8 mouse cellular contexts compared by ENCODE assay signal in the genomic region with DNA sequence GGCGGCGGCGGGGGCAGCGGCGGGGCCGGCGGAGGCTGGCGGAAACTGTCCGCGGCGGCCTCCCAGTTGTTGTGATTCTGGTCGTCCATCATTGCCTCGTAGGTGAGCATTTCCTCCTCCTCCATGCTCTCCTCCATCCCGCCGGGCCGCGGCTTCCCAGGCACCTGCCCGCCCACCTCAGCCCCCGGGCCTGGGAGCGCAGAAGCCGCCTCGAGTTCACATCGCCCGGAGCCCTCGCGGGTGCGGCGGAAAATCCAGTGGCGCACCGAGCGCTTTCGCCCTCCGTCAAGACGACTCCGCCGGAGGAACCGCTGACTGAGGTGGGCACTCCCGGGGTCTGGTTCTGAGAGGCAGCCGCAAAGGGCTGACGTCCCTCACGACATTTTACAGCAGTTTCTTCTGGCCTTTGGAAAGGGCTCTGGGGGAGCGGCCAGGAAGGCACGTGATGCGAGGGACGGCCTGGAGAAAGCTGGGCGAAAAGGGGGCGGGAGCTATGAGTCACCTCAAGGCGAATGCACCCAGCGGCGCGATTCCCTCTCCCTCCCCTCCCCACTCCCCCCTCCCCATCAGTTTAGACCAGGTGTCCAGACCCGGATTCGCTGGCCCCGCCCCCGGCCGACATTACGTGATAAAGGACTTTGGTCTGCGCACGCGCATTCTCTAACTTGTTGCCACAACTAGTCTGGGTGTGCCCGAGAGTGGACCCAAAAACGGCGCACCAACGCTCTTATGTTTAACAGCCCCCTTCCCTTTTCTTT. TPM values are rescaled to one million over a fixed set of nuclear protein-coding genes. Genes with fewer than 3 reads are reported as not detected.
DNase-seq lines count a peak whose midpoint lies in the region; ATAC-seq and TF ChIP-seq lines count a peak whose summit lies in the region.

A gene (minus strand): TSS at position 444 of the 758 bp plus-strand sequence.

- no peaks in the 10 kb centered on the region for H3K36me3 ChIP-seq in embryonic facial prominence, embryonic 13.5 days
- H3K36me3 ChIP-seq in kidney, adult 2 months (ENCODE audit: control insufficient read depth, insufficient read depth, low read length): no peaks in the 10 kb centered on the region
- H3K36me3 ChIP-seq in limb, embryonic 12.5 days: no peaks in the 10 kb centered on the region
- no peaks in the 10 kb centered on the region for H3K36me3 ChIP-seq in midbrain, embryonic 15.5 days (replicated peaks)
- H3K36me3 ChIP-seq in spleen, adult 2 months (ENCODE audit: control insufficient read depth, insufficient read depth, low read length): no peaks in the 10 kb centered on the region

- peak within 1 kb of the TSS; percentile 97 for H3K9ac ChIP-seq in embryonic facial prominence, embryonic 13.5 days
- H3K9ac ChIP-seq in limb, embryonic 12.5 days (replicated peaks): peak within 1 kb of the TSS; percentile 95
- H3K9ac ChIP-seq in midbrain, embryonic 15.5 days: peak within 1 kb of the TSS; percentile 88

- peak within 1 kb of the TSS; percentile 94 for H3K27ac ChIP-seq in embryonic facial prominence, embryonic 13.5 days
- peak within 1 kb of the TSS; percentile 83 for H3K27ac ChIP-seq in kidney, adult 2 months (ENCODE audit: insufficient read depth, low read depth, low read length)
- H3K27ac ChIP-seq in limb, embryonic 12.5 days: peak within 1 kb of the TSS; percentile 93
- H3K27ac ChIP-seq in midbrain, embryonic 15.5 days: peak within 1 kb of the TSS; percentile 90
- peak within 1 kb of the TSS; percentile 86 for H3K27ac ChIP-seq in spleen, adult 2 months (ENCODE audit: insufficient read depth, low read length)

- no peak for TF ChIP-seq CTCF in kidney, adult 2 months (conservative IDR thresholded peaks at IDR 0.05; ENCODE audit: insufficient read depth, insufficient read length, low read depth, low read length)
- TF ChIP-seq CTCF in spleen, adult 2 months (IDR thresholded peaks at IDR 0.05; ENCODE audit: extremely low read depth, insufficient read depth, insufficient read length, insufficient replicate concordance): no peak

- H3K27me3 ChIP-seq in embryonic facial prominence, embryonic 13.5 days: no peaks in the 10 kb centered on the region
- H3K27me3 ChIP-seq in kidney, adult 2 months (replicated peaks; ENCODE audit: control insufficient read depth, insufficient read depth, low read length): no peaks in the 10 kb centered on the region
- H3K27me3 ChIP-seq in limb, embryonic 12.5 days: no peaks in the 10 kb centered on the region
- no peaks in the 10 kb centered on the region for H3K27me3 ChIP-seq in midbrain, embryonic 15.5 days (replicated peaks)
- H3K27me3 ChIP-seq in spleen, adult 2 months (ENCODE audit: control insufficient read depth, insufficient read depth, low read length): no peaks in the 10 kb centered on the region

- peak within 1 kb of the TSS; percentile 82 for H3K4me2 ChIP-seq in embryonic facial prominence, embryonic 13.5 days
- peak within 1 kb of the TSS; percentile 82 for H3K4me2 ChIP-seq in limb, embryonic 12.5 days
- peak within 1 kb of the TSS; percentile 66 for H3K4me2 ChIP-seq in midbrain, embryonic 15.5 days

- H3K9me3 ChIP-seq in embryonic facial prominence, embryonic 13.5 days: no peaks in the 10 kb centered on the region
- no peaks in the 10 kb centered on the region for H3K9me3 ChIP-seq in limb, embryonic 12.5 days
- H3K9me3 ChIP-seq in midbrain, embryonic 15.5 days: no peaks in the 10 kb centered on the region

- WGBS in embryonic facial prominence, embryonic 13.5 days: under 1% methylated on average over 64 of the region's 64 CpGs
- 1% methylated on average over 64 of the region's 64 CpGs for WGBS in kidney, adult 2 months
- under 1% methylated on average over 62 of the region's 64 CpGs for WGBS in limb, embryonic 12.5 days
- WGBS in midbrain, embryonic 15.5 days: under 1% methylated on average over 64 of the region's 64 CpGs
- 1% methylated on average over 56 of the region's 64 CpGs for WGBS in spleen, adult 2 months

- ATAC-seq in embryonic facial prominence, embryonic 13.5 days (ENCODE audit: insufficient number of reproducible peaks, insufficient read depth, low FRiP score, low TSS enrichment, low read depth): peak; percentile 97
- ATAC-seq in limb, embryonic 12.5 days (ENCODE audit: insufficient number of reproducible peaks, insufficient read depth, low FRiP score, low TSS enrichment, low read depth): peak; percentile 98
- peak; percentile 96 for ATAC-seq in midbrain, embryonic 15.5 days (replicated peaks)

- H3K4me3 ChIP-seq in embryonic facial prominence, embryonic 13.5 days: peak within 1 kb of the TSS; percentile 99
- peak within 1 kb of the TSS; percentile 92 for H3K4me3 ChIP-seq in kidney, adult 2 months (ENCODE audit: insufficient read depth, low read depth, low read length)
- H3K4me3 ChIP-seq in limb, embryonic 12.5 days (replicated peaks): peak within 1 kb of the TSS; percentile 97
- peak within 1 kb of the TSS; percentile 77 for H3K4me3 ChIP-seq in midbrain, embryonic 15.5 days
- peak within 1 kb of the TSS; percentile 94 for H3K4me3 ChIP-seq in spleen, adult 2 months (ENCODE audit: extremely low read depth, insufficient read depth, insufficient read length)

- peaks cover 16% of the 10 kb centered on the region for H3K4me1 ChIP-seq in embryonic facial prominence, embryonic 13.5 days
- H3K4me1 ChIP-seq in kidney, adult 2 months (ENCODE audit: control insufficient read depth, insufficient read depth, low read length): peaks cover 11% of the 10 kb centered on the region; the same call in 1 of the 2 replicates
- peaks cover 12% of the 10 kb centered on the region for H3K4me1 ChIP-seq in limb, embryonic 12.5 days (replicated peaks)
- peaks cover 35% of the 10 kb centered on the region for H3K4me1 ChIP-seq in midbrain, embryonic 15.5 days
- H3K4me1 ChIP-seq in spleen, adult 2 months (ENCODE audit: control insufficient read depth, insufficient read depth, insufficient read length): peaks cover 7% of the 10 kb centered on the region; the same call in 1 of the 2 replicates

- DNase-seq in 3134 (ENCODE audit: extremely low read depth, insufficient read length, low spot score): peak; percentile 98
- peak; percentile 97 to 99 for DNase-seq in adrenal gland, postnatal 36 days
- peak; percentile 98 for DNase-seq in heart, adult 18-20 months
- DNase-seq in kidney, adult 2 months: peak; percentile 99
- DNase-seq in spleen, adult 2 months (ENCODE audit: low read depth in 1 of 2, low spot score in 2 of 2): peak; percentile 94 to 95

- TF ChIP-seq POLR2A in kidney, adult 2 months (IDR thresholded peaks at IDR 0.05; ENCODE audit: low read depth, low read length): peak; percentile 51
- TF ChIP-seq POLR2A in spleen, adult 2 months (IDR thresholded peaks at IDR 0.05; ENCODE audit: low read depth, low read length): peak; percentile 63

RNA-seq across cellular contexts. Expression of the gene that starts here (rescaled TPM):
- 10 to 100 TPM; 42.3 to 44.7 TPM for total RNA-seq in adrenal gland, postnatal 36 days (2021)
- 19.7 and 20.0 TPM in 2 replicates for polyA plus RNA-seq in embryonic facial prominence, embryonic 13.5 days (2015; fragmentation: Nextera tagmentation; extraction: Ambion mirVana)
- total RNA-seq in heart, adult 18-20 months (2021): 10 to 100 TPM; 29.3 to 30.1 TPM
- 13.9 and 14.0 TPM in 2 replicates for polyA plus RNA-seq in kidney, adult 2 months (2012; rRNA removed)
- polyA plus RNA-seq in limb, embryonic 12.5 days (2016; fragmentation: Nextera tagmentation; extraction: Ambion mirVana): 32.3 and 32.9 TPM in 2 replicates
- polyA plus RNA-seq in midbrain, embryonic 15.5 days (2015; fragmentation: Nextera tagmentation; extraction: Ambion mirVana): 23.0 and 24.9 TPM in 2 replicates
- 7.9 and 10.4 TPM in 2 replicates for polyA plus RNA-seq in spleen, adult 2 months (2012; rRNA removed)

Comparison
In these comparisons a context has a peak if more than half of its experiments do, and no peak if none do; other contexts are left out.
1. Peak in every context shown above with its lines: DNase-seq, ATAC-seq, H3K4me3 ChIP-seq and H3K27ac ChIP-seq.